Mouse (Mus musculus): Measurements from ENCODE around the gene Cptp. TPM values are rescaled to one million over a fixed set of nuclear protein-coding genes. Genes with fewer than 3 reads are reported as not detected.

The Cptp gene
- 2.8 and 5.9 TPM in 2 replicates for polyA plus RNA-seq (2011; ENCODE audit: insufficient read depth, insufficient read length, low replicate concordance, missing spikeins)

GRCm38 (mm10) chr4:155869317-155870033, at the start of gene Cptp, which contains the start of gene Ints11:
TSS of gene Cptp (minus strand) at chr4:155869440.
TSS of gene Ints11 (plus strand) at chr4:155869546.
- peak within 1 kb of the TSS; percentile 52 for H3K27ac ChIP-seq (ENCODE audit: control insufficient read depth, insufficient read depth, low read depth, low read length, poor library complexity)
- under 1% methylated on average over 63 of the region's 63 CpGs for WGBS
- H3K4me1 ChIP-seq (ENCODE audit: control insufficient read depth, insufficient read depth, low read length) = peaks cover 2% of the 10 kb centered on the region
- peak within 1 kb of the TSS; percentile 100 for H3K4me3 ChIP-seq (replicated peaks; ENCODE audit: control insufficient read depth, low read depth, low read length)
- TF ChIP-seq POLR2A (IDR thresholded peaks at IDR 0.05; ENCODE audit: borderline replicate concordance, control insufficient read depth, low read depth, low read length) (peak; percentile 70; the same call in 1 of the 2 replicates), CTCF (IDR thresholded peaks at IDR 0.05; ENCODE audit: control insufficient read depth, insufficient read depth, low read length) (peak; percentile 1; the same call in 1 of the 2 replicates)

- no peak for TF ChIP-seq CTCF (IDR thresholded peaks at IDR 0.05; ENCODE audit: control insufficient read depth, insufficient read depth, low read length)
- no peak for TF ChIP-seq POLR2A (IDR thresholded peaks at IDR 0.05; ENCODE audit: borderline replicate concordance, control insufficient read depth, low read depth, low read length)
- WGBS = 83% methylated on average over 4 of the region's 4 CpGs
These were observed 39.5 kb upstream of the Cptp start for GRCm38 (mm10) chr4:155908751-155909150.

GRCm38 (mm10) chr4:155908281-155908680, 39.0 kb upstream of the Cptp start:
- TF ChIP-seq CTCF (IDR thresholded peaks at IDR 0.05; ENCODE audit: control insufficient read depth, insufficient read depth, low read length) = no peak
- no peak for TF ChIP-seq POLR2A (IDR thresholded peaks at IDR 0.05; ENCODE audit: borderline replicate concordance, control insufficient read depth, low read depth, low read length)
- no peaks in the 10 kb centered on the region for H3K4me1 ChIP-seq (ENCODE audit: control insufficient read depth, insufficient read depth, low read length)
- H3K4me3 ChIP-seq (replicated peaks; ENCODE audit: control insufficient read depth, low read depth, low read length) = no peak overlapping the region
- whole genome bisulfite sequencing = 68% methylated on average over 7 of the region's 7 CpGs
- no peak overlapping the region for H3K27ac ChIP-seq (ENCODE audit: control insufficient read depth, insufficient read depth, low read depth, low read length, poor library complexity)

More at GRCm38 (mm10) chr4:155908751-155909150, 39.5 kb upstream of the Cptp start:
- no peak overlapping the region for H3K27ac ChIP-seq (ENCODE audit: control insufficient read depth, insufficient read depth, low read depth, low read length, poor library complexity)
- no peaks in the 10 kb centered on the region for H3K4me1 ChIP-seq (ENCODE audit: control insufficient read depth, insufficient read depth, low read length)
- no peak overlapping the region for H3K4me3 ChIP-seq (replicated peaks; ENCODE audit: control insufficient read depth, low read depth, low read length)

GRCm38 (mm10) chr4:155907003-155907402, 37.8 kb upstream of the Cptp start:
- no peaks in the 10 kb centered on the region for H3K4me1 ChIP-seq (ENCODE audit: control insufficient read depth, insufficient read depth, low read length)
- 86% methylated on average over 11 of the region's 11 CpGs for WGBS
- TF ChIP-seq POLR2A (IDR thresholded peaks at IDR 0.05; ENCODE audit: borderline replicate concordance, control insufficient read depth, low read depth, low read length) (no peak), CTCF (IDR thresholded peaks at IDR 0.05; ENCODE audit: control insufficient read depth, insufficient read depth, low read length) (no peak)
- no peak overlapping the region for H3K4me3 ChIP-seq (replicated peaks; ENCODE audit: control insufficient read depth, low read depth, low read length)
- no peak overlapping the region for H3K27ac ChIP-seq (ENCODE audit: control insufficient read depth, insufficient read depth, low read depth, low read length, poor library complexity)

- Histone ChIP-seq H3K27ac (ENCODE audit: control insufficient read depth, insufficient read depth, low read depth, low read length, poor library complexity) (no peak overlapping the region), H3K4me1 (ENCODE audit: control insufficient read depth, insufficient read depth, low read length) (no peaks in the 10 kb centered on the region), H3K4me3 (replicated peaks; ENCODE audit: control insufficient read depth, low read depth, low read length) (no peak overlapping the region)
- TF ChIP-seq POLR2A (IDR thresholded peaks at IDR 0.05; ENCODE audit: borderline replicate concordance, control insufficient read depth, low read depth, low read length) = no peak
- TF ChIP-seq CTCF (IDR thresholded peaks at IDR 0.05; ENCODE audit: control insufficient read depth, insufficient read depth, low read length) = no peak
- WGBS = 89% methylated on average over 9 of the region's 9 CpGs
These were observed 36.9 kb upstream of the Cptp start for GRCm38 (mm10) chr4:155906125-155906524.

- Histone ChIP-seq H3K4me3 (replicated peaks; ENCODE audit: control insufficient read depth, low read depth, low read length) (no peak overlapping the region), H3K4me1 (ENCODE audit: control insufficient read depth, insufficient read depth, low read length) (no peaks in the 10 kb centered on the region), H3K27ac (ENCODE audit: control insufficient read depth, insufficient read depth, low read depth, low read length, poor library complexity) (no peak overlapping the region)
- TF ChIP-seq CTCF (IDR thresholded peaks at IDR 0.05; ENCODE audit: control insufficient read depth, insufficient read depth, low read length) = no peak
- TF ChIP-seq POLR2A (IDR thresholded peaks at IDR 0.05; ENCODE audit: borderline replicate concordance, control insufficient read depth, low read depth, low read length) = no peak
- WGBS = 93% methylated on average over 13 of the region's 13 CpGs
These were observed 36.4 kb upstream of the Cptp start for GRCm38 (mm10) chr4:155905634-155906033.

GRCm38 (mm10) chr4:155904318-155905102, 35.3 kb upstream of the Cptp start:
- TF ChIP-seq CTCF (IDR thresholded peaks at IDR 0.05; ENCODE audit: control insufficient read depth, insufficient read depth, low read length) = peak; percentile 38
- no peak for TF ChIP-seq POLR2A (IDR thresholded peaks at IDR 0.05; ENCODE audit: borderline replicate concordance, control insufficient read depth, low read depth, low read length)
- Histone ChIP-seq H3K4me3 (replicated peaks; ENCODE audit: control insufficient read depth, low read depth, low read length) (no peak overlapping the region), H3K27ac (ENCODE audit: control insufficient read depth, insufficient read depth, low read depth, low read length, poor library complexity) (no peak overlapping the region), H3K4me1 (ENCODE audit: control insufficient read depth, insufficient read depth, low read length) (no peaks in the 10 kb centered on the region)
- WGBS = 91% methylated on average over 13 of the region's 13 CpGs

- 96% methylated on average over 13 of the region's 13 CpGs for WGBS
- Histone ChIP-seq H3K4me3 (replicated peaks; ENCODE audit: control insufficient read depth, low read depth, low read length) (no peak overlapping the region), H3K4me1 (ENCODE audit: control insufficient read depth, insufficient read depth, low read length) (no peaks in the 10 kb centered on the region), H3K27ac (ENCODE audit: control insufficient read depth, insufficient read depth, low read depth, low read length, poor library complexity) (no peak overlapping the region)
- TF ChIP-seq POLR2A (IDR thresholded peaks at IDR 0.05; ENCODE audit: borderline replicate concordance, control insufficient read depth, low read depth, low read length) (no peak), CTCF (IDR thresholded peaks at IDR 0.05; ENCODE audit: control insufficient read depth, insufficient read depth, low read length) (no peak)
These were observed 34.0 kb upstream of the Cptp start for GRCm38 (mm10) chr4:155903246-155903645.

Data from bone marrow, adult 2 months (tissue).